Mouse (Mus musculus) ES-E14 (cell line): ENCODE results near the gene Chn2. TPM values are rescaled to one million over a fixed set of nuclear protein-coding genes. Genes with fewer than 3 reads are reported as not detected.

Source experiments
- DNase-seq: peaks from one replicate; pipeline ENCODE4 v3.0.0-alpha.2; 2013; ENCODE audit warnings: low read depth, low spot score
- H3K27ac ChIP-seq: 2 replicates; pipeline ENCODE4 v1.5.1; 2012; ENCODE audit warnings: low read depth, mild to moderate bottlenecking, low read length, moderate library complexity, mixed read lengths; ENCODE audit not compliant: poor library complexity, insufficient read depth, severe bottlenecking
- H3K36me3 ChIP-seq: 2 replicates; pipeline ENCODE4 v1.6.1; 2012; ENCODE audit warnings: mild to moderate bottlenecking, low read length, moderate library complexity, mixed read lengths; ENCODE audit not compliant: control insufficient read depth, poor library complexity, insufficient read depth, severe bottlenecking
- H3K4me1 ChIP-seq, 2 experiments: fragments of 150-350 bp in 1 of 2; sonication (generic) in 1 of 2; 2 replicates each; pipeline ENCODE4 v1.6.1; 2012; ENCODE audit warnings: low read length in 2 of 2, mild to moderate bottlenecking in 1 of 2, mixed read lengths in 1 of 2; ENCODE audit not compliant: control insufficient read depth in 2 of 2, insufficient read depth in 2 of 2, poor library complexity in 1 of 2
- H3K4me3 ChIP-seq, 2 experiments: fragments of 150-350 bp in 1 of 2; sonication (generic) in 1 of 2; 2 replicates each; pipeline ENCODE4 v1.5.1; 2012; ENCODE audit warnings: low read length in 2 of 2, low read depth in 1 of 2, mild to moderate bottlenecking in 1 of 2, mixed read lengths in 1 of 2; ENCODE audit not compliant: insufficient read depth in 1 of 2, poor library complexity in 1 of 2, severe bottlenecking in 1 of 2
- H3K9ac ChIP-seq: 2 replicates; pipeline ENCODE4 v1.6.1; 2012; ENCODE audit warnings: low read depth, mild to moderate bottlenecking, low read length, mixed read lengths; ENCODE audit not compliant: poor library complexity, insufficient read depth, severe bottlenecking
- H3K9me3 ChIP-seq: fragments of 150-350 bp; sonication (generic); 2 replicates; pipeline ENCODE4 v1.6.1; 2012; ENCODE audit warnings: low read depth, mild to moderate bottlenecking, low read length; ENCODE audit not compliant: control insufficient read depth, insufficient read depth
- CHD2 ChIP-seq: IDR thresholded peaks from 2 replicates; pipeline ENCODE4 v1.6.1; 2014; ENCODE audit warnings: mild to moderate bottlenecking, low read depth, low read length, inconsistent platforms
- HCFC1 ChIP-seq: IDR thresholded peaks from 2 replicates; pipeline ENCODE4 v1.6.1; 2012; ENCODE audit warnings: low read length, inconsistent platforms, borderline replicate concordance; ENCODE audit not compliant: insufficient read depth
- MAFK ChIP-seq: IDR thresholded peaks from 2 replicates; pipeline ENCODE4 v1.6.1; 2014; ENCODE audit warnings: mild to moderate bottlenecking, low read depth, low read length, inconsistent platforms; ENCODE audit not compliant: insufficient read depth
- ZC3H11A ChIP-seq: IDR thresholded peaks from 2 replicates; pipeline ENCODE4 v1.6.1; 2012; ENCODE audit warnings: low read depth, mild to moderate bottlenecking, inconsistent platforms, low read length, borderline replicate concordance
- ZNF384 ChIP-seq: IDR thresholded peaks from 2 replicates; pipeline ENCODE4 v1.6.1; 2012; ENCODE audit warnings: low read depth, low read length, inconsistent platforms
- in situ Hi-C, 2 experiments: fragments of 600-800 bp; cut with MboI; formaldehyde crosslinking; loops; one replicate each; pipeline ENCODE4 v1.15.1; 2025; ENCODE audit warnings: low sequenced_read_pairs in 2 of 2, inconsistent platforms in 1 of 2; ENCODE audit not compliant: unreplicated experiment in 2 of 2
- total RNA-seq: library from RNA; depleted of rRNA; stranded (reverse); fragments of 300-350 nt; gene quantifications from 2 replicates; pipeline ENCODE4 v1.2.3, GENCODE M21; 2012

The Chn2 gene
- total RNA-seq, 1 experiment = 7.1 TPM

DNA sequence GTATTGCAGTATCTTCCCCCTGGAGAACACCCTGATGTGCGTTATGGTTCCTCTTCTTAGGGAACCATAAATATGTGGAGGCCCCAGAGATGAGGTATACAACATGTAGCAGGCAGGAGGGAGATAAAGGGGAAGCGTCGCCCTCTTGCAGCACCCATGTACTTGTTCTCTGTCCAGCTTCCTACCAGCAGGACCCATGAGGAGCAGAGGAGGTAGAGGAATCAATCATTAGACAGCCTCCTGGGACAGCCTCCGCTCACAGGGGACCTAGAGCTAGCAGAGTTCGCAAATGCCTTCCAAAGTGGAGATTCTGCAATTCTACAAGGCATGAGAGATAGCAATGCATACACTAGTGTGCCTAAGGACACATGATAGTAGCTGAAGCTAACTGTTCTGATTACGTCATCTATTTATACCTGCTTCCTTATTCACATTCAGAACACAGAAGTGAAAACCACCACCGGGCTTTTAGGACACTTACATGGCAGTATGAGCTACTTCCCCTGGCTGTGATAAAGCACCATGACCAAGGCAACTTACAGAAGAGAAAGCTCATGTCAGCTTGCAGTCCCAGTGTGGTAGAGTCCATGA lies 77.7 kb downstream of the Chn2 start:
- TF ChIP-seq MAFK = no peak
- TF ChIP-seq CHD2 = no peak
- H3K9me3 ChIP-seq = no peaks in the 10 kb centered on the region
- DNase-seq = no peak

DNA sequence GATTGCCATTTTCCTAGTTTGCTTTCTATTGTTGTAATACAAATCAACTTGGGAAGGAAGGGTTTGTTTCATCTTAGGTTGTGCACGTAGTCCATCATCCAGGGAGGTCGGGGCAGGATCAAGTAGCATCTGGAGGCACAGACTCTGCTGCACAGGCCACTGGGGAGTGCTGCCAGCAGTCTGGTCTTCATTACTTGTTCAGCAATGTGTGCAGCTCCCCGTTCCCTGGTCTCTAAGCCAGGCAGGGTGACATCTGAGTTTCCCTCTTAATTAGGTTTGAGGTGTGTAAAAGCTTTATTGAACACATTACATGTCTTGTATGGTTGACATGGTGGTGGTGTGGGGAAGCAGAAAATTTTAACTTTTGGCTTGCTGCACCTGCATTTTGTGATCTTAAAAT lies 79.0 kb downstream of the Chn2 start:
- DNase-seq = no peak

More for the DNA sequence above, 77.7 kb downstream of the Chn2 start:
- in situ Hi-C loops = no loop called here
- Histone ChIP-seq H3K36me3 (no peaks in the 10 kb centered on the region), H3K4me1 (peaks cover 0 to 9% of the 10 kb centered on the region in 2 experiments; a peak in 2 of 4 replicates), H3K9ac (no peak overlapping the region), H3K27ac (no peak overlapping the region), H3K4me3 (no peak overlapping the region)

DNA sequence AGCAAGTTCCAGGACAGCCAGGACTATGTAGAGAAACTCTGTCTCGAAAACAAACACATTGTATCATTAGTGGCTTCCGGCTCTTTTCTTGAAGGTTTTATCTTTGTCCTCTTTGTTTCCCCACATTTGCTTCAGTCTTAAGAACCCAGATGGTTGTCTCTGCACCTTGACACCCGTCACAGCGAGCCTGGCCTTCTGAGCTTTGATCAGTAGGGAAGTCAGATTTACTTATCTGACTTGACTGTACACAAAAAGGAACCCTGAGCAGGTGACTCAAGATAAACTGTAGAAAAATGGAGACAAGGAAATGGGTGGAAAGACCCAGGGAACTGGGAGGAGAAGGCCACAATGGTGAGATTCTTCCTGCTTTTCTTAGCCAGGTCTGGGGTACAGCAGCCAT lies 79.5 kb downstream of the Chn2 start:
- in situ Hi-C loops = no loop called here
- no peaks in the 10 kb centered on the region for H3K9me3 ChIP-seq
- TF ChIP-seq HCFC1 (no peak), CHD2 (no peak), ZC3H11A (no peak), ZNF384 (no peak), MAFK (no peak)
- peaks cover 0 to 6% of the 10 kb centered on the region in 2 experiments; a peak in 2 of 4 replicates for H3K4me1 ChIP-seq
- H3K4me3 ChIP-seq = no peak overlapping the region
- DNase-seq = no peak
- H3K36me3 ChIP-seq = no peaks in the 10 kb centered on the region
- no peak overlapping the region for H3K9ac ChIP-seq
- H3K27ac ChIP-seq = no peak overlapping the region

More for the DNA sequence above, 79.0 kb downstream of the Chn2 start:
- Histone ChIP-seq H3K9ac (no peak overlapping the region), H3K4me1 (peaks cover 0 to 6% of the 10 kb centered on the region in 2 experiments; a peak in 2 of 4 replicates), H3K9me3 (no peaks in the 10 kb centered on the region), H3K36me3 (no peaks in the 10 kb centered on the region), H3K27ac (no peak overlapping the region), H3K4me3 (no peak overlapping the region)
- TF ChIP-seq ZC3H11A (no peak), CHD2 (no peak), ZNF384 (no peak), MAFK (no peak), HCFC1 (no peak)
- in situ Hi-C loops = no loop called here

DNA sequence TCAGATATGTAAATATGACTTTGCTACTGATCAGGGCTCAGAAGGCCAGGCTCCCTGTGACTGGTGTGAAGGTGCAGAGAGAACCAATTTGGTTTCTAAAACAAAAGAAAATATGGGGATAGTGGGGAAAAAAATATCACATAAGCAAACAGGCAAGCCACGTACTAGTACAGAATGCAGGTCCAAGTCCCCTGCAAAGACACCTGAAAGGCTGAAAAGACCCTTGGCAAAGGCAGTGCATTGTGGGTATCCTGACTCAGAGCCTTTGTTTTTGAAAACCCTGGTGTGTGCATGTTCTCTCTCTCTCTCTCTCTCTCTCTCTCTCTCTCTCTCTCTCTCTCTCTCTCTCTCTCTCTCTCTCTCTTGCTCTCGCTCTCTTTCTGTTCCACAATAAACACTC lies 80.1 kb downstream of the Chn2 start:
- Histone ChIP-seq H3K9me3 (no peaks in the 10 kb centered on the region), H3K4me1 (peaks cover 0 to 6% of the 10 kb centered on the region in 2 experiments; a peak in 2 of 4 replicates), H3K36me3 (no peaks in the 10 kb centered on the region), H3K9ac (no peak overlapping the region), H3K4me3 (no peak overlapping the region), H3K27ac (no peak overlapping the region)
- DNase-seq = no peak
- no peak for TF ChIP-seq HCFC1
- TF ChIP-seq ZC3H11A = no peak
- no peak for TF ChIP-seq CHD2
- TF ChIP-seq ZNF384 = no peak
- no peak for TF ChIP-seq MAFK
- in situ Hi-C loops = no loop called here
